16 mouse cellular contexts compared by ENCODE assay signal in genomic region chr15:95964251-95964561, GRCm38 (mm10).
A peak's percentile ranks its signal among the peaks of the same experiment; 100 is the strongest.
DNase-seq lines count a peak whose midpoint lies in the region; ATAC-seq and TF ChIP-seq lines count a peak whose summit lies in the region.
"Had no signal": no experiment of that assay in that cellular context is flagged by ENCODE, and none has a peak within 500 bp of the region (broad histone marks: within the 10 kb centered on the region; RNA-seq: fewer than 3 reads in every experiment).

No protein-coding gene starts in this region.

- peak; percentile 48 for DNase-seq in embryonic facial prominence, embryonic 14.5 days (ENCODE audit: low spot score)
- no peak for DNase-seq in embryonic facial prominence, embryonic 10.5 days (ENCODE audit: low spot score)
- peak; percentile 58 to 61 for DNase-seq in layer of hippocampus, adult 2 months (ENCODE audit: low spot score in 2 of 2)
- DNase-seq in layer of hippocampus, adult 9-10 months (ENCODE audit: low spot score), result no peak
- peak; percentile 67 for DNase-seq in forebrain, postnatal 0 days
- peak; percentile 47 for DNase-seq in midbrain, postnatal 0 days (ENCODE audit: low spot score)
- no peak for DNase-seq in adrenal gland, postnatal 25 days
- no peak for DNase-seq in right cerebral cortex, adult 2 months (ENCODE audit: low spot score in 2 of 2)
- DNase-seq: adrenal gland, postnatal 10 days; thymus, postnatal 36 days had no signal

- TF ChIP-seq CTCF in layer of hippocampus, adult 2 months (conservative IDR thresholded peaks at IDR 0.05), result no peak
- TF ChIP-seq CTCF in forebrain, postnatal 0 days (IDR thresholded peaks at IDR 0.05; ENCODE audit: low read depth), result no peak
- TF ChIP-seq CTCF in midbrain, postnatal 0 days (IDR thresholded peaks at IDR 0.05), result no peak

- WGBS in embryonic facial prominence, embryonic 14.5 days, result 58% methylated on average over 4 of the region's 4 CpGs
- 88% methylated on average over 4 of the region's 4 CpGs for WGBS in embryonic facial prominence, embryonic 10.5 days
- WGBS in forebrain, postnatal 0 days, result 23% methylated on average over 4 of the region's 4 CpGs
- 61% methylated on average over 4 of the region's 4 CpGs for WGBS in midbrain, postnatal 0 days

- H3K4me3 ChIP-seq in embryonic facial prominence, embryonic 14.5 days (ENCODE audit: low read depth, low read length), result no peak overlapping the region
- H3K4me3 ChIP-seq in embryonic facial prominence, embryonic 10.5 days, result no peak overlapping the region
- H3K4me3 ChIP-seq in layer of hippocampus, adult 2 months, result no peak overlapping the region
- H3K4me3 ChIP-seq in forebrain, postnatal 0 days (ENCODE audit: low read depth, low read length), result no peak overlapping the region
- H3K4me3 ChIP-seq in midbrain, postnatal 0 days (ENCODE audit: low read depth, low read length), result no peak overlapping the region
- H3K4me3 ChIP-seq: erythroblast, embryonic 14.5 days; left cerebral cortex, adult 2 months; limb, embryonic 13.5 days; midbrain, embryonic 12.5 days had no signal

- H3K36me3 ChIP-seq in embryonic facial prominence, embryonic 14.5 days (ENCODE audit: control insufficient read depth, insufficient read depth, low read length), result peaks cover 23% of the 10 kb centered on the region
- peaks cover 45% of the 10 kb centered on the region for H3K36me3 ChIP-seq in embryonic facial prominence, embryonic 10.5 days (replicated peaks)
- peaks cover 22% of the 10 kb centered on the region for H3K36me3 ChIP-seq in forebrain, postnatal 0 days (ENCODE audit: insufficient read depth)
- H3K36me3 ChIP-seq in midbrain, postnatal 0 days (ENCODE audit: insufficient read depth, low read length), result no peaks in the 10 kb centered on the region; the same call in 1 of the 2 replicates
- H3K36me3 ChIP-seq: midbrain, embryonic 12.5 days had no signal

- no peaks in the 10 kb centered on the region; the same call in 1 of the 2 replicates for H3K4me1 ChIP-seq in embryonic facial prominence, embryonic 14.5 days (ENCODE audit: control insufficient read depth, insufficient read depth, low read length)
- peaks cover 14% of the 10 kb centered on the region for H3K4me1 ChIP-seq in embryonic facial prominence, embryonic 10.5 days
- peaks cover 14% of the 10 kb centered on the region for H3K4me1 ChIP-seq in forebrain, postnatal 0 days (ENCODE audit: insufficient read depth)
- H3K4me1 ChIP-seq in midbrain, postnatal 0 days (ENCODE audit: insufficient read depth, low read length), result no peaks in the 10 kb centered on the region

- no peak overlapping the region for H3K4me2 ChIP-seq in embryonic facial prominence, embryonic 14.5 days (ENCODE audit: low read depth, low read length)
- H3K4me2 ChIP-seq in forebrain, postnatal 0 days (ENCODE audit: low read depth), result no peak overlapping the region
- H3K4me2 ChIP-seq in midbrain, postnatal 0 days (ENCODE audit: low read depth, low read length, poor library complexity, severe bottlenecking), result no peak overlapping the region
- H3K4me2 ChIP-seq: limb, embryonic 13.5 days; midbrain, embryonic 12.5 days had no signal

- H3K27ac ChIP-seq in embryonic facial prominence, embryonic 14.5 days (replicated peaks; ENCODE audit: low read depth, low read length), result no peak overlapping the region
- no peak overlapping the region for H3K27ac ChIP-seq in embryonic facial prominence, embryonic 10.5 days (replicated peaks)
- H3K27ac ChIP-seq in layer of hippocampus, adult 2 months, result peak overlapping the region; percentile 83
- peak overlapping the region; percentile 57 for H3K27ac ChIP-seq in forebrain, postnatal 0 days (ENCODE audit: low read depth, low read length)
- no peak overlapping the region for H3K27ac ChIP-seq in midbrain, postnatal 0 days (ENCODE audit: low read depth, low read length)
- H3K27ac ChIP-seq: left cerebral cortex, adult 2 months; limb, embryonic 13.5 days; midbrain, embryonic 12.5 days had no signal

- H3K9ac ChIP-seq in embryonic facial prominence, embryonic 14.5 days (ENCODE audit: low read depth, low read length), result no peak overlapping the region
- no peak overlapping the region for H3K9ac ChIP-seq in forebrain, postnatal 0 days
- no peak overlapping the region for H3K9ac ChIP-seq in midbrain, postnatal 0 days (replicated peaks; ENCODE audit: low read length, poor library complexity, severe bottlenecking)
- H3K9ac ChIP-seq: limb, embryonic 13.5 days; midbrain, embryonic 12.5 days had no signal

- peak; percentile 60; the same call in 1 of the 2 replicates for ATAC-seq in embryonic facial prominence, embryonic 14.5 days (ENCODE audit: low read depth)
- peak; percentile 85 for ATAC-seq in forebrain, postnatal 0 days
- no peak for ATAC-seq in midbrain, postnatal 0 days (ENCODE audit: low FRiP score)
- ATAC-seq: inflammation-experienced regulatory T-cells, adult 6 months had no signal

- H3K27me3 ChIP-seq in embryonic facial prominence, embryonic 14.5 days (replicated peaks; ENCODE audit: control insufficient read depth, insufficient read depth, low read length), result no peaks in the 10 kb centered on the region
- no peaks in the 10 kb centered on the region for H3K27me3 ChIP-seq in embryonic facial prominence, embryonic 10.5 days (replicated peaks; ENCODE audit: low read depth, poor library complexity, severe bottlenecking)
- H3K27me3 ChIP-seq in forebrain, postnatal 0 days (ENCODE audit: insufficient read depth, low read length), result no peaks in the 10 kb centered on the region
- no peaks in the 10 kb centered on the region for H3K27me3 ChIP-seq in midbrain, postnatal 0 days (ENCODE audit: insufficient read depth, low read length)
- H3K27me3 ChIP-seq: CH12.LX; limb, embryonic 13.5 days; midbrain, embryonic 12.5 days had no signal

- no peaks in the 10 kb centered on the region for H3K9me3 ChIP-seq in embryonic facial prominence, embryonic 14.5 days (ENCODE audit: control insufficient read depth, low read length)
- no peaks in the 10 kb centered on the region for H3K9me3 ChIP-seq in embryonic facial prominence, embryonic 10.5 days
- H3K9me3 ChIP-seq in forebrain, postnatal 0 days (ENCODE audit: low read length), result no peaks in the 10 kb centered on the region
- H3K9me3 ChIP-seq in midbrain, postnatal 0 days (ENCODE audit: low read length), result no peaks in the 10 kb centered on the region
- H3K9me3 ChIP-seq: limb, embryonic 13.5 days; midbrain, embryonic 12.5 days had no signal

Comparison
In these comparisons a context has a peak if more than half of its experiments do, and no peak if none do; other contexts are left out.
1. DNase-seq: peak in embryonic facial prominence, embryonic 14.5 days (single experiment), layer of hippocampus, adult 2 months (2 of 2), forebrain, postnatal 0 days (single experiment) and midbrain, postnatal 0 days (single experiment); none in embryonic facial prominence, embryonic 10.5 days (single experiment), layer of hippocampus, adult 9-10 months (single experiment), adrenal gland, postnatal 25 days (single experiment) and right cerebral cortex, adult 2 months (0 of 2).
2. H3K27ac ChIP-seq: peak in layer of hippocampus, adult 2 months (single experiment) and forebrain, postnatal 0 days (single experiment); none in embryonic facial prominence, embryonic 14.5 days (single experiment), embryonic facial prominence, embryonic 10.5 days (single experiment) and midbrain, postnatal 0 days (single experiment).